Mouse (Mus musculus): ENCODE results near the gene Chdh.

The Chdh gene

GRCm38 (mm10) chr14:30008733-30009575, at the start of gene Chdh, which contains the start of gene Il17rb:
Chdh (plus strand) TSS chr14:30009023.
Il17rb (minus strand) TSS chr14:30008896.
- DNase-seq (ENCODE audit: low read depth), result no peak

- DNase-seq (ENCODE audit: low read depth), result no peak
Measured at GRCm38 (mm10) chr14:29967611-29968010, 41.2 kb upstream of the Chdh start.

DNA sequence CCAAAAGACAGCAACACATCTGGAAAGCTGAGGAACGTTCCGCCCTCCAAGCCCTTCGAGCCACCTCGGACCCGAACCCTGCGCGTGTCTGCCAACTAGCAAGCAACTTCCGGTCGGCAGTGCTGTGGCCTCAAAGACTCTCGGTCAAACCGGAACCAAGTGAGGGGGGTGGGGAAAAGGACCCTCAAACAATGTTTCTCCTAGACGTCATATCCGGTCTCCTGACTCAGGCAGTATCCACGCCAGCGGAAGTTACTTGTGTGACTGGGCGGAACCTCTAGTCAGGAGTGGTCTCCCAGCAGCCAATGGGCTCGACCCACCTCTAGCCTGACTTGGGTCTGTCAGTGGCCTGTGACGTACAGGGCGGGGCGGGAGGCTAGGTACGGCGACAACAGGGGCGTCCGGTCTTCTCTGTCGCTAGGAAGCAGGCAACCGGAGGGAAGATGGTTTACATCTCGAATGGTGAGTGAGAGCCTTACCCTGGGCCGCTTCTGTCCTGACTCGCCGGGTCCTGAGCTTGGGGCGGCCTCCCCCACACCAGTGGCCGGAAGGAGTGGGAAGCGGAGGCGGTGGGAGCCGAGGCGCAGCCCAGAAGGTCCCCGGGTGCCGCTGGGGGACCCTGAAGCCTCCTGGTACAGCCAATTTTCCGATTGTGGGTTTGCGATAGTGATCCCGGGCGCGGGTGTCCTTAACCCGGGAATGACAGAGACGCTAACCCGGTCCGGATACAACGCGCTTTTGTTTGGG, 40.6 kb upstream of the Chdh start, which contains the start of gene Selenok:
Gene Selenok (plus strand): TSS at position 234 of the 747 bp plus-strand sequence.
- DNase-seq (ENCODE audit: low read depth), result peak; percentile 97

DNA sequence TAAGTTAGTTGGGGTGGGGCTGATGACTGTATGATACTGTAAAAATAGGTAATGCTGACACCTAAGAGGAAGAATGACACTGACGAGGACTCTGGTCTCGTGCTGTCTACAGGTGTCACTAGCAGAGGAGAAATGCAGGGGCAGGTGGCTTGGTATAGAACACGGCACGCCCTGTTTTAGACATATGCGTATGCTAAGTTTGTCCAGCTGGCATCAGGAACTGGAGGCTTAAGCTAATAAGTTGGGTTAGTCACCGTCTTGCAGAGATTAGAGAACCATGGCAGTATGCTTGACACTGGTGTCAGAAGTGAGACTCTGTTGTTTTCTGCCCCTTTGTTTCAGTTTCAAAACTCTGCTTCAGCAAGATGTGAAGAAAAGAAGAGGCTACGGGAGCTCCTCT, 37.4 kb upstream of the Chdh start:
- DNase-seq (ENCODE audit: low read depth), result no peak

DNA sequence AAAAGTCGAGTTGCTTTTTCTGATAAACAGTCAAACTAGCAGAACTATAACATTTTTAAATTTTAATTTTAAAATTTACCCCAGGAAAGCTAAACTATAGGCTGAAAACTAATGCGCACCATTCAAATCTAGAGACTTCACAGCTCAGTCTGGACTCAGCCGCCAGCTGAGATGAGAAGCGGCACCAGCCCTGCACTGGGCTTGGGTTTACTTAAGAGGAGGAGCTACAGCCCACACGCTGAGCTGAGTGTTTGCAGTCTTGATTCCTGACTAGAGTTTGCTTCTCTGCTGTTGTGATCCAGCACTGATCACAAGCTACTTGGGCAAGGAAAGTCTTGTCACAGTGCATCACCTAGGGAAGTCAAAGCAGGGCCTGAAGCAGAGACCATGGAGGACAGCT, 36.8 kb upstream of the Chdh start:
- DNase-seq (ENCODE audit: low read depth), result no peak

DNA sequence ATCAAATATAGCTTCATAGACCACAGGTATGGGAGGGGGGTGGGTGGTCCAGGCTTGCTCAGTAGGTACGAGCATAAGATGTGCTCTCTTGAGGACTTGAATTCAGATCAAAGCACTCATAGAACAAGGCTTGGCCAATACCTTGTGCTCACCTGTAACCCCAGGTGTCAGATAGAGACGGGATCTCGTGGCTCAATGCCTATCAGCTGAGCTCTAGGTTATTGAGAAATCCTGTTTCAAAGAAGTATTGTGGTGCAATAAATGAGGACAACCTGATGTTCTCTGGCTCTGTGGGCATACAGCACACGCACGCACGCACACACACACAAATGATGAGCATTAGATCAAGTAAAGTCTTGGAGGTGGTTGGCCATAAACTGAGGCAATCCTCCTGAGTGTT, 31.9 kb upstream of the Chdh start:
- no peak for DNase-seq (ENCODE audit: low read depth)

DNA sequence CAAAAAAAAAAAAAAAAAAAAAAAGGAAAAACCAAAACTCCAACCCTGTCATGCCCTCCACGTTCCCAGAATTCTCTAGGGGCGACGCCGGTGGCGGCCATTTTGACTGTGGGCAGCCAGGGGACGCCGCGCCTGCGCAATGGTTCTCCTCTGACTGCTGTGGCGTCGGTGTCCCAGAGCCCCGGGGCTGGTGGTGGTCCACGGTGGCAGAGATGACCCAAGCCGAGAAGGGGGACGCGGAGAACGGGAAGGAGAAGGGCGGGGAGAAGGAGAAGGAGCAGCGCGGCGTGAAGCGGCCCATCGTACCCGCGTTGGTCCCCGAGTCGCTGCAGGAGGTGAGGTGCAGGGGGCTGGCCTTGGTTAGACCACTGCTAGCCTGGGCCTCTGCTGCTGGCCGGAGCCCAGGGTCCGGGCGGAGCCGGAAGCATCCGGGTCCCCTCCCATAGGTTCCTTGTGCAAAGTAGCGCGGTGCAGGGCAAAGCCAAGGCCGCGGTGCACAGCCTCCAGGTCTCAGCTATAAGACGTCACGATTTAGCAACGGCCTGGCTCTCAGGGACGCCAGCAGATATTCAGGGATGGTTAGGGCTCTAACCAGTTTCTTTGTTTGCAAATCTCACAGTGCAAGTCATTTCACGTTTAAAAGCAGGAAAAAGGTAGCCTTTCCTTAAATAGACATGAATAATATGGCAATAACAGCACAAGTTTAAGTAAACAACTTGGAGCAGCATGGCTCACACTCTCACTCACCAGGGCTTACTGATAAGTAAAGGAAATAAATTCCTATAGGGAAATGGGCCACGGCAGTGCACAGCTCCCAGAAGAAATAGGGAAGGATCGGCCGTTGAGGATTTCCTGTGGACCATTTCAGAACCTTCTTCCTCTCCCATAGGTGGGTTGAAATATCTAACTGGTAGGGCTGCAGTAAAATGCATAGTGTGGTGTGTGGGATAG, 30.3 kb upstream of the Chdh start, which contains the start of gene Actr8:
Gene Actr8 (plus strand): TSS at position 84 of the 951 bp plus-strand sequence.
- peak; percentile 78 for DNase-seq (ENCODE audit: low read depth)

DNA sequence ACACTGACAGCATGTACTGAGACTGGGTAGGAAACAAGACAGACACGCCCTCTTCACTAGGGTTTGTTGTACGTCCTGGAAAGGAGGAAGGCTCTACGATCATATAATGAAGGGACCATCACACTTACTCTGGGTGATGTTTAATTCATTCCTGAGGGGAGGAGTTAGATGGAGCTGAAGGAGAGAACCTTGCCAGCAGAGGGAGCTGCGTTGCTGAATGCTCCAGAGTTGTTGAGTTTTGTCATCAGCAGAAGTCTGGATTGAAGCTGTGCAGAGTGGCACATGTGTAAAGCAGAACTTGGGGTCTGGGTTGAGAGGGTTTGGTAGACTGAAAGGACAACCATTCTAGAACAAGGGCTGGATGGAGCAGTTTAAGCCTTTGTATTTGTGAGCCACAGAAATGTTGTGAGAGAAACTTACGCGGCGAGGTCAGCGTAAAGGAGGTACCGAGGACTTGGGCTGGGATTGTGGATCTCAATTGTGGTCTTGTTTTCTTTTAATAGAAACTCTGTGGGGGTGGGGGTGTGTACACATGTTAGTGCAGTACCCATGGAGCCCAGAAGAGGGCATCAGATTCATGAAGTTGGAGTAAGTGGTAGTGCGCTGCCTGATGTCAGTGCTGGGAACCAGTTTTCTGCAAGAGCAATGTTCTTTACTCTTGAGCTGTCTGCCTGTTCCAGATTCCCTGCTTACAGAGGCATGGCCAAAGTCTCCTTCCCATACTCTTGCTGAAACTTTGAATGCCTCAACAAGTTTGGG, 28.2 kb upstream of the Chdh start:
- DNase-seq (ENCODE audit: low read depth), result peak; percentile 14

GRCm38 (mm10) chr14:29986096-29986495, 22.7 kb upstream of the Chdh start:
- DNase-seq (ENCODE audit: low read depth), result no peak

DNA sequence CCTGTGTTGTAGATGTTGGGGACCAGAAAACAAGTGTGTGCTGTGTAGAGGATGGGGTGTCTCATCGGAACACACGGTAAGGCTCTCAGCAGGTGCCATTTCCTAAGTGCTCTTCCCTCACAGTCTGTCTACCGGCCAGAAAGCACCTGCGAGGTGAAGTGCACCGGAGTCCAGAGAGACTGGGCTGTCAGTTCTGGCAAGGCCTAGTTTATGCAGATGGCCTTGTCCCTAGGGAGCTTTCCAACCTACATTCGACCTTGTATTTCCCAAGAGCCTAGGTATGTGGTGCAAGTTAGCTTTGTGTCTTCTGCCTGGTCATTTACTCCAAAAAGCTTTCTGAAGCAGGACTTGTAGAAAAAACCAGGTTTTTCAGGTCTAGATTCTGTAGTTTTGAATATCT, 21.5 kb upstream of the Chdh start:
- DNase-seq (ENCODE audit: low read depth), result no peak

GRCm38 (mm10) chr14:29987739-29988138, 21.1 kb upstream of the Chdh start:
- no peak for DNase-seq (ENCODE audit: low read depth)

DNA sequence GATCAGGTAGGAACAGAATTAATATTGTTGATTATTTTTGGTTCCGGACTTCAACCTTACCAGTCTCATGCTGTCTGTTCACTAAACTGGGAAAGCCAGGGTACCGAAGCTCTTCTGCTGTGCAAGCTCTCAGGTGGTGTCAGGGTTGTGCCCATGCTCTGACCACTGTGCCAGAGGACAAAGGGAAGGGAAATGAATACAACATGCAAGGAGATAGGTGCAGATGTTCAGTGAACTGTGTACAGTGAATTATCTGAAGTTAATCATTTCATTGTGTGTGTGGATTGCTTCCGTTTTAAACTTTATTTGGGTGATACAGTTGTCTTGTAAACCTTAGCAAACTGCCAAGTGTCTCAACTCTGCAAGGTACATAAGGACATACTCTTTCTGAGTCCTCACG, 20.5 kb upstream of the Chdh start:
- DNase-seq (ENCODE audit: low read depth), result no peak

DNA sequence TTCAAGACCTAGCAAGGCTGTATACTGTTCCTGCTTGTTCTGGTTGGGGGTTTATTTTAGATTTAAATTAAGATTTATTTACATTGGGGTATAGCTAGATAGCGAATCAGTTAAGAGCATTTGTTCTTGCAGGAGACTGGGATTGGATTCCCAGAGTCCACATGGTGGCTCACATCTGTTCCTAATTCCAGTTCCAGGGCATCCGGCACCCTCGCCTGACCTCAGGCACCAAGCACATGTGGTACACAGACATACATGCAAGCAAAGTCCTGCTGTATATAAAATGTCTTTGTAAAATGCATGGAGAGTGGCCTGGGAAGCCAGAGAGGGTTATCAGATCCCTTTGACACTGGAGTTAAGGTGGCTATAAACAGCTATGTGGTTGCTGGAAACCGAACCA, 13.8 kb upstream of the Chdh start:
- no peak for DNase-seq (ENCODE audit: low read depth)

GRCm38 (mm10) chr14:29996000-29996751, 12.6 kb upstream of the Chdh start:
- no peak for DNase-seq (ENCODE audit: low read depth)

DNA sequence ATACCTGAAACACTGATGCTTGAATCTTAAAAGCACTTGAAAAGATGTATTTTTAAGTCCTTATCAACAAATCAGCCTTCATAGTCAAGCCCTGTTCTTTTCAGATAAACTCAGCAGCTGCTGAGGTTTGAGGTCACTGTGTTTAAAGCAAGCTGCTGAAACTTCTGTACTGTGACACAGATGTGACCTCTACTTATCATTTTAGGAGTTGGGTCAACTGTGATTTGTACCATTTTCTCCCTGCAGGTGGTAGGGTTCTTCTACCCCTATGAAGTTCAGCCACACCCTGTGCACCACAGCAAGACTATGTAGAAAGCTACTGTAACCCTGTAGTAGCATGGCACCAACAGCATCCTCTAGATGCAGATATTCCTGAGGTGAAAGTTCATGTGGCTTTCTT, 11.5 kb upstream of the Chdh start:
- DNase-seq (ENCODE audit: low read depth), result no peak

DNA sequence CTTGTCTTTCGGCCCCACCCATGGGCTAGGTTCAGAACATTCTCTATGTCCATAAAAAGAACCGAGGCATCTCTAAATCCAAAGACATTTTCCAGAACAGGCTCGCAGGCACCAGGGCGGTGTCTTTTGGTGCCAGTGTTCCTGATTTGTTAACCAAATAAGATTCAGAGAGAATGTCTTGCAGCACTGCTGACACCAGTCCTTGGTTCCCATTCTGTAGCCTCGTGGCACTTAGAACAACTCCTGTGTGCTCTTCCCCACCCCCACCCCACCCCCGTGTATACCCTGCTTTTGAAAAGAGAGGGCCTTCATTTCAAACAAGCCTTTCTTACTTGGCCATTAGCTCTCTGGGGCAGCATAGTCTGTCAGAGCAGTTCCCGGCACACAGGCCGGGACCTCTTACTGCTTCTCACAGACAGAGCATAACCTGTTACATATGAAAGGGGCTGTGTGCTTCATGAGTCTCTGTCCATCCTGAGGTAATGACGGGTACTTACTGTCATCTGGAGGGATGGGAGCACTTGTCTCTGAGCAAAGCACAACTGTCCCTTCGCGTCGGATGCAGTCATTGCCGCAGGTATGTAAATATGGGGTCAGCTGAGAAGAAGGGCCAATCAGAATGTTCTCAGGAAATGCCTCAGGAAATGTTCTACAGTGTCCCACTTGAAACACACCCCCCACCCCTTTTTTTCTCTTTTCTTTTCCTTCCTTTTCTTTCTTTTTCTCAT, 9.9 kb upstream of the Chdh start:
- DNase-seq (ENCODE audit: low read depth), result no peak

DNA sequence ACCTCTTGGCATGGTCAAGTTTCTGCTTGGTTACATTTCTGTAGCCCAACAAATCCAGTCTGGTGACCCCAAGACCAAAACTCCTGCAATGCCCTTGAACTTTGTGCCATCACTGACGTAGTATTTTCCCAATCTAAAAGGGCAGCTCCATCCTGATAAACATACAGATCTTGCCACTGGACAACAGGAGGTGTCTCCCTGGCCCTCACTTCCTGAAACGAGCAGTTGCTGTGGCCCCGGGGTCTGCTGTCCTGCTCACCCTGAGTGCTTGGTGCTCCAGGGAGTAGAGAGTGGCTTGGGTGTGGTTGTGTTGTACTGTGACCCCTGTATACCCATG, 9.4 kb upstream of the Chdh start:
- DNase-seq (ENCODE audit: low read depth), result no peak

DNA sequence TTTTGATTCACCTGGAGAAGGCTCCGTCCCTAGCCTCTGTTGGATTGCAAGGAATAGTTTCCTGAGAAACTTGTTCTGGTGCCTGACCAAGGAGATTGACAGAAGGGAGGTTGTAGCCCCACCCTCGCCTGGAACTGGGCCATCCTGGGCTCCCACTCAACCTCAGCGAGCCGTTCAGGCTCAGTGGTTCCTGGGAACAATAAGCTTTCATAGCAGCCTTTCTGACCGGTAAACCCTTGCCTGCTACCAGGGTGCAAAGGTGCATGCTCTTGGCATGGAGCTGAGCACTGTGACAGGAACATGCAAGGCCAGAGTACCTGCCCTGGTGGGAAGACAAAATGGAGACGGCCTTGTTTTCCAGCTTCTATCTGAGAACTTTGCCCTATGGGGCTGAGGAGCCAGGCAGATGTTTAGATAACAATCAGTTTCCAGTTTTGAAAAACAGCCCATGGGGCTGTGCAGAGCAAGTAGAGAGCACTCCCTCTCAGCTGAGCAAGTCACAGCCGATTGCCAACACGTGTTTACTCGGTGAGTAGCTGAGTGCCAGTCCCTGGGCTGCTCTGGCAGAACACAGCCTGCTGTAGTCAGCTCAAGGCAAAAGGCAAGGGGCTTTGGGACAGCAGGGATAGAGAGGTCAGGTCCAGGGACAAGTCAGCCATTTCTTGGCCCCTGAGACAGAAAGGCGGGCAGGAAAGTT, 1.2 kb downstream of the Chdh start:
- DNase-seq (ENCODE audit: low read depth), result peak; percentile 83

GRCm38 (mm10) chr14:30011886-30012560, 3.2 kb downstream of the Chdh start:
- peak; percentile 85 for DNase-seq (ENCODE audit: low read depth)

All from fibroblast of lung, adult 2 months (primary cell).